Mouse (Mus musculus) skeletal muscle tissue, adult 2 months (tissue): ENCODE measurements at regions not wholly inside any gene's neighbourhood (a gene's known extent, or its start where the extent isn't known, plus 50 kb on each side); places are given as distances from the start of the nearest gene placed in this dataset.

Source experiments
- DNase-seq: peaks from one replicate; pipeline ENCODE4 v3.0.0-alpha.2; 2012; ENCODE audit warnings: low read depth, low spot score

DNA sequence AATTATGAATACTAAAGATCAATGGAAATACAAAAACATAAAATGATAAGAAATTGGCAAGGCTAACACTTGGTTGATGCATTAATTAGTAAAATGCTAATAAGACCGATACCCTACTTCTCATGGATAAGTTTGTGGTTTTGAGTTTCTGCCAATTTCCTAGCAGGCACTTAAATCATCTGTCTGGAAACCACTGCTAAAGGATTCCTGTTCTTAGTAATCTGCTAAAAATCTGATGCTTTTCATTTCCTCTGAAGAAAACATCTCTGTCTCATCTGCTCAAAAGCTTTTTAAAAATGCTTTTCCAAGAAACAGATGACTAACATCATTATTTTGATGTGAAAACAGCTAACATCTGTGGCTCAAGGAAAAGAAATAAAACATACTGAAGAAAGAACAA is 321.4 kb upstream of the Pcdh7 start:
- peak; percentile 31 for DNase-seq

DNA sequence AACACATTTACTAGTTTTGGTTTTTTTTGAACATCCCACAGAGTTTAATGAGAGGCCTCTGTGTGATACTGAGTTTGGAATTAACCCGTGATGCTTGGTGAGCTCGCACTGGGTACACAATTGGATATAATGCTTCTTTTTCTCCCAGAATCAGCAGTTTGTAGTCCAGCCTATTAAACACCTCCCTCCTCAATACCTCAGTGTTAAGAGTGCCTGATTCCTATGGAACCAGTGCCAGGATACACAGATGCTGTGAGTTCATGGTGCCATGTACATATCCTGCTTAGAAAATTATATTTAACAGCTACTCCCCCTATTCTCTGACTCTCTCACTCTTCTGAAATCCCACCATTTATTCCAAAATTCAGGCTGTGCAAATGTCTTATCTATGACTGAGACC is 299.6 kb upstream of the Pcdh7 start:
- no peak for DNase-seq

DNA sequence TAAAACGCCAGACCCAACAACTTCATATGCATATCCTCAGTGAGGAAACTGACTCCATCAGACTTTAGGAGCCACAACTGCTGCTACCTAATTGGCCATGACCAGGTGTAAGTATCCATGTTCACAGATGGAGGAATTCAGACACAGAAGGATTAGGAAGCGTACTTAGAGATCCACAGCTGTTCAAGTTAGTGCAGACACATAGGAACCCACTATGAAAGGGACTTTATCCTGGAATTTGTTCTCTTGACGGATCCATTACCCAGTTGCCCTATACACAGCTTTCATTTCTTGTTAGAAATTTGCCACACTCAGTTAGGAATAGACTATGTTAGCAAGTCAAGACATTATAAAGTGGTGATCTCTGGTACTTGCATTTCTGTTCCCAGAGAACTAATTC is 266.7 kb upstream of the Pcdh7 start:
- no peak for DNase-seq

DNA sequence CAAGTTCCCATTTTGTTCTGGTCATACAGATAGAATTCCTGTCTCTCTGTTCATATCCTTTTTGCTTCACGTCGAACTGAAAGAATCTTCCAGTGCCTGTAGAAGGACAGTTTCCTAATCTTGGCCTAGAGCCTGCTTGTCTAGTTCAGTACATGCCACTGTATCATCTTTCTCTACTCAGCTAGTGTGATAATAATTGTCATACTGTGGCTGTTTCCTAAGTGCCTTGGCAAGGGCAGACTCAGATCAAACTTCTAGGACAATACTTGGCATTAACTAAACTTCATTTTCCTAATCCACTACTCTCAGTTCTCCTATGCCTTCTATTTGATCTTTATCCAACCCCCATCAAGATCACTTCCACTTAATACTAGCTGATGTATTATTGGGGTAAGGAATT is 266.3 kb upstream of the Pcdh7 start:
- DNase-seq: no peak

DNA sequence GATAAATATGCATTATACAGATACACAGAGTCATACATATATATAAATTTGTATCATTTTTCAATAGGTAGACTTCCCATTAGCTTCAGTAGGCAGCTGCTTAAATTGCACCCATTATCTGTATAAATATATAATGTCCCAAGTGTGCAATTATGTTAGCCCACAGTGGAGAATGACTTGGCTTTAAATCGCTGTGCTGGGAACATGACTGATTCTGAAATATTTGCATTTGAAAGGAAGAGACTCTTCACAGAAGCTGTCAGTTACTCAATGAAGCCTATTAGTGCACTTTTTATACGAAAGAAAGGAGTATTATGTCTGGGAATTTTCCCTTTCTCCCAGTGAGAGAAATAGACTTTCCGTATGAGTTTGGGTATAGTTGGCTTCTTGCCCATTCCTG is 242.8 kb upstream of the Pcdh7 start:
- DNase-seq: no peak

DNA sequence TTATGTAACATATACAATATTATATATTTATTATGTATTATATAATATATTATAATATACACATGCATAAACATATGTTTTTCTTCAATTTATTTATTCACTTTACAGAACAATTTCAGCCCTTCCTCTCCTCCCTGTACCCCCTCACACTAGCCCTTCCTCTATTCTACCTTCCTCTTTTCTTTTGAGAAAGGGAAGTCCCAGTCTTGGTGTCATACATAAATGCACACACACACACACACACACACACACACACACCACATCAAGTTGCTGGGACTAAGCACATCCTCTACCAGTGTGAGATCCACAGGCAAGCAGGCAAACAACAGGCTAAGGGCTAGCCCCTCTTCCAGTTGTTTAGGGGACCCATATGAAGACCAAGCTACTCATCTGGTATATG is 239.9 kb upstream of the Pcdh7 start:
- no peak for DNase-seq
